Comparison of ENCODE assay signal across 10 mouse cellular contexts in genomic region chr15:94722759-94723158, GRCm38 (mm10).
DNase-seq lines count a peak whose midpoint lies in the region; ATAC-seq and TF ChIP-seq lines count a peak whose summit lies in the region.
"Had no signal": no experiment of that assay in that cellular context is flagged by ENCODE, and none has a peak within 500 bp of the region (broad histone marks: within the 10 kb centered on the region; RNA-seq: fewer than 3 reads in every experiment).

No protein-coding gene starts in this region.

- TF ChIP-seq CTCF in heart, adult 2 months (IDR thresholded peaks at IDR 0.05) = peak; percentile 73

- no peak for TF ChIP-seq EP300 in heart, adult 2 months (IDR thresholded peaks at IDR 0.05; ENCODE audit: insufficient read depth, low read depth, low read length)

- H3K9me3 ChIP-seq in heart, embryonic 10.5 days = no peaks in the 10 kb centered on the region
- no peaks in the 10 kb centered on the region for H3K9me3 ChIP-seq in embryonic facial prominence, embryonic 14.5 days (ENCODE audit: control insufficient read depth, low read length)
- H3K9me3 ChIP-seq: liver, embryonic 13.5 days; stomach, embryonic 15.5 days had no signal

- no peak overlapping the region for H3K4me3 ChIP-seq in heart, adult 2 months
- no peak overlapping the region for H3K4me3 ChIP-seq in heart, embryonic 10.5 days
- H3K4me3 ChIP-seq in embryonic facial prominence, embryonic 14.5 days (ENCODE audit: low read depth, low read length) = no peak overlapping the region
- H3K4me3 ChIP-seq: liver, embryonic 13.5 days; stomach, embryonic 15.5 days had no signal

- H3K4me1 ChIP-seq in heart, adult 2 months (ENCODE audit: control insufficient read depth, insufficient read depth, low read length) = no peaks in the 10 kb centered on the region
- H3K4me1 ChIP-seq in heart, embryonic 10.5 days = 0 out of 2 replicates have a peak, but pooled peaks cover 3% of the 10 kb centered on the region
- no peaks in the 10 kb centered on the region for H3K4me1 ChIP-seq in embryonic facial prominence, embryonic 14.5 days (ENCODE audit: control insufficient read depth, insufficient read depth, low read length)
- H3K4me1 ChIP-seq: liver, embryonic 13.5 days; stomach, embryonic 15.5 days had no signal

- no peak overlapping the region for H3K27ac ChIP-seq in heart, adult 2 months
- H3K27ac ChIP-seq in heart, embryonic 10.5 days = no peak overlapping the region
- H3K27ac ChIP-seq in embryonic facial prominence, embryonic 14.5 days (replicated peaks; ENCODE audit: low read depth, low read length) = no peak overlapping the region
- H3K27ac ChIP-seq: liver, embryonic 13.5 days; stomach, embryonic 15.5 days had no signal

- no peak for ATAC-seq in embryonic facial prominence, embryonic 14.5 days (ENCODE audit: low read depth)

- no peak overlapping the region for H3K9ac ChIP-seq in heart, adult 2 months (ENCODE audit: low read depth, low read length)
- H3K9ac ChIP-seq in embryonic facial prominence, embryonic 14.5 days (ENCODE audit: low read depth, low read length) = no peak overlapping the region
- H3K9ac ChIP-seq: liver, embryonic 13.5 days; stomach, embryonic 15.5 days had no signal

- H3K4me2 ChIP-seq in embryonic facial prominence, embryonic 14.5 days (ENCODE audit: low read depth, low read length) = no peak overlapping the region
- H3K4me2 ChIP-seq: liver, embryonic 13.5 days; stomach, embryonic 15.5 days had no signal

- intact Hi-C loops in heart, adult 2 months (cut with DNase I) = loop anchor here (2.0 kb wide), 1 partner anchor 852 kb away; no protein-coding TSS in a partner anchor

- TF ChIP-seq POLR2A in heart, adult 2 months (IDR thresholded peaks at IDR 0.05; ENCODE audit: insufficient read depth, low read depth, low read length) = no peak

- WGBS in heart, adult 2 months = 22% methylated on average over 5 of the region's 5 CpGs
- 29% methylated on average over 5 of the region's 5 CpGs for WGBS in heart, embryonic 10.5 days
- WGBS in embryonic facial prominence, embryonic 14.5 days = 26% methylated on average over 5 of the region's 5 CpGs

- peak in 1 of 2 experiments; percentile 23 for DNase-seq in heart, adult 2 months
- no peak for DNase-seq in heart, embryonic 10.5 days (ENCODE audit: low spot score)
- peak; percentile 59 for DNase-seq in 416B (ENCODE audit: low read depth)
- peak; percentile 59 for DNase-seq in adrenal gland, postnatal 14 days
- peak; percentile 70 for DNase-seq in embryonic facial prominence, embryonic 14.5 days (ENCODE audit: low spot score)
- DNase-seq in layer of hippocampus, adult 11-12 months (ENCODE audit: low spot score) = peak; percentile 89
- DNase-seq in lung, postnatal 10 days = peak; percentile 58
- DNase-seq in spleen, postnatal 36 days (ENCODE audit: low spot score in 2 of 2) = no peak
- DNase-seq: liver, embryonic 13.5 days had no signal

- no peaks in the 10 kb centered on the region for H3K27me3 ChIP-seq in heart, adult 2 months (ENCODE audit: control insufficient read depth, insufficient read depth, low read length)
- no peaks in the 10 kb centered on the region for H3K27me3 ChIP-seq in heart, embryonic 10.5 days (ENCODE audit: insufficient read depth, poor library complexity, severe bottlenecking)
- H3K27me3 ChIP-seq in embryonic facial prominence, embryonic 14.5 days (replicated peaks; ENCODE audit: control insufficient read depth, insufficient read depth, low read length) = no peaks in the 10 kb centered on the region
- H3K27me3 ChIP-seq: liver, embryonic 13.5 days; stomach, embryonic 15.5 days had no signal

- no peaks in the 10 kb centered on the region for H3K79me2 ChIP-seq in heart, adult 2 months (replicated peaks; ENCODE audit: control insufficient read depth, insufficient read depth, low read length)

- H3K36me3 ChIP-seq in heart, adult 2 months (ENCODE audit: control insufficient read depth, insufficient read depth, low read length) = no peaks in the 10 kb centered on the region
- H3K36me3 ChIP-seq in heart, embryonic 10.5 days = no peaks in the 10 kb centered on the region
- H3K36me3 ChIP-seq in embryonic facial prominence, embryonic 14.5 days (ENCODE audit: control insufficient read depth, insufficient read depth, low read length) = no peaks in the 10 kb centered on the region
- H3K36me3 ChIP-seq: liver, embryonic 13.5 days; stomach, embryonic 15.5 days had no signal

Comparison
In these comparisons a context has a peak if more than half of its experiments do, and no peak if none do; other contexts are left out.
1. DNase-seq: peak in 416B (single experiment), adrenal gland, postnatal 14 days (single experiment), embryonic facial prominence, embryonic 14.5 days (single experiment), layer of hippocampus, adult 11-12 months (single experiment) and lung, postnatal 10 days (single experiment); none in heart, embryonic 10.5 days (single experiment) and spleen, postnatal 36 days (0 of 2).